Mouse (Mus musculus): ENCODE measurements at regions not wholly inside any gene's neighbourhood (a gene's known extent, or its start where the extent isn't known, plus 50 kb on each side); places are given as distances from the start of the nearest gene placed in this dataset.

DNA sequence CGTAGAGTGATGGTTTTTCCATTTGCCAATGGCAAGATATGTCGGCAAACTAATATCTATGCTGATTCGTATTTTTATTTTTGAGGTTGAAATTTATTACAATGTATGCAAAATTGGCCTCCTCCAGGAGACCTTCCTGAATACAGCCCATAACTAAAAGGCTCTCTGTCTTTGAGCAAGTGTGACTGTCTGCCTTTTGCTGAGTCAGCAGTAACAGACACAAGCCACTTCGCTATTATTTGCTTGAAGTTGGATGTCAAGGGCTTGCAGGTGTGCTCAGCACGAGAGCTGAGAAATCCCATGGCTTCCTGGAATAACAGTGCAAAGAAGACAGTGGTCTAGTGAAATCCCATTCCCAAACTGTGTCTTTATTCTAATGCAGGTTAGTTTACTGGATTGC lies 56.9 kb downstream of the Dmrt2 start:
- no peak for DNase-seq
- intact Hi-C loops (cut with DNase I): no loop called here

DNA sequence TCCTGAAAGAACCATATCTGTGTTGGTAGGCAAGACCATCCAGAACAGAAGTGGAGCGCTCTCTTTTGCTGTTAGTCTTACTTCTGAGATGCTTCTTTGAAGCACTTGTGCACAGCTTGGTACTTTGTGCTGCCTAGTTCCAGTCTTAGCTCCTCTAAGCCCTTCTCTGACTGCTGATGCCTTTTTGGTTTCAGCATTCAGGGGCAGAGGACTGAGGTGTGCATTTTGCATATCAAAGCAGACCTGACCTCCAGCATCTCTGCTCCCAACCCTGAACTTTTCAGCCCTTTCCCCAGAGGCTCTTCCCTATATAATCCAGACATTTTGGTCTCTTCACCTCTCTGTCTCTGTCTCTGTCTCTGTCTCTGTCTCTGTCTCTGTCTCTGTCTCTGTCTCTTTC lies 57.4 kb downstream of the Dmrt2 start:
- DNase-seq: no peak

DNA sequence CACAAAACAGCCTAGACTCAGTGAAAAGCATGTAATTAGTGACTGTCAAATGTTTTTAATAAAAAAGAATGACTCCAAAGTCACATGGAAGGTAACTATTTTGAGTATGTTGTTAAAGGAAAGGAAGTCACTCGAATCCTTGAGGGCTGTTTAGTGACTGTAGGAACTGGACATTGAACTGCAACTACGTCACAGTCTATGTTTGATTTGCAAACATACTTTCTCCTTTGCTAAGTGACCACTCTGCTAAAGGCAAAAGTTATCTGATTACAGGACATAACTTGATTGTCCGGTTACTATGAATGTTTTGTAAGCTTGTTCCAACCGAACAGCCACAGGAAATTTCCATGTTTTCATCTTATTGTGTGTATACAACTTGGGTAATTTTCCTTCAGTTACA lies 106.2 kb downstream of the Dmrt2 start:
- intact Hi-C loops (cut with DNase I): no loop called here
- DNase-seq: no peak

More for the DNA sequence above, 57.4 kb downstream of the Dmrt2 start:
- intact Hi-C loops (cut with DNase I): no loop called here

DNA sequence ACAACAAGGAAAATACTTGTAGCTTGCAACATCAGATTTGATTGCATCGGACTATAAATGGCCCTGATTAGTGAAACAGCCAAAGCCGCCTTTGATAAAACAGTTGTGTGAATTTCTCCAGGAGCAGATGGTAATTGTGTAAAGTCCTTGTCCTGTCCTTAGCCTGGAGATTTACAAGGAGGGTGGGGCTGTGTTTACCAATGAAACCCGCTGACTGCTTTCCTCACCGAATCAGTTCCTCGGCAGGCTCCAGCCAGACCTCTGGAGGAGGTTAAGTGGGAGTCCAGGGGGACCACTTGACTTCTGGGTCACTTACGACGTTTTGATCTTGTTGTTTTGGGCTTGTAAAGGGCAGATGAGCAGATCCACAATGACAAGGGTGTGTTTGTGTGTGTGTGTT lies 107.1 kb downstream of the Dmrt2 start:
- intact Hi-C loops (cut with DNase I): no loop called here
- no peak for DNase-seq

DNA sequence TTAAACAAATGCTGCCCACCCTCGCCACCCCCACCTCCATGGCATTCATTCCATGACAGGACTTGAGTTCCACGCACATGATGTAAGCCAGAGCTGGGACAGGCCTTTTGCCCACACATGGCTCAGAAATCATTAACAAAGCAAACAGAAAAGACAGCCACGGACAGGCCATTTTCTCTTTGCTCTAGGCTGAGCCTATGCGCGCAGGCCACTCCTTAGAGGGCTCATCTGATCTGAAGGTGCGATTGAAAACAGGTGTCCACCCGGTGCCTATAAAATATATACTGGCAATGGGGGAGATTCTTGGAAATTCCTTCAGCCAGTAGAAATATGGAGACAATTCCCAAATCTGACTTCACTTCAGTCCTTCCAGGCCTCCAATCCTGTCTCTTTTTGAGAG lies 109.1 kb downstream of the Dmrt2 start:
- no peak for DNase-seq
- intact Hi-C loops (cut with DNase I): no loop called here

DNA sequence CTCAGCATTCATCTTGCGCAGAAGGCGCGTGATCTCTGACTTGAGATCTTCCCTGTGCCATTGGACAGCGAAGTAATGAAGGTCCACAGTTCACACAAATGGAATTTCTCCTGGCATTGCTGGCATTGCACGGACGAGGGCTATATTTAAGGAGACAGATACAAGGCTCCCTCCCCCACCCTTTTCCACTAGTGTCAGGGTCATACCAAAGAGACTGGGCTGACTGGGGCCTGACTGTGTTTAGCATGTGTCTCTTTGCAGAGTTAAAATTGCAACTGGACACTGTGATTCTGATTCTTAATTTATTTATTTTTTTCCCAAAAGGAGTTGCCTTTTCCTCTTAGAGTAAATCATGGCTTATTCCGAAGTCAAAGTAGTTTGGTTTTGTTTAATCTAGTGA lies 130.5 kb downstream of the Dmrt2 start:
- peak; percentile 12 to 14 for DNase-seq
- intact Hi-C loops (cut with DNase I): no loop called here

DNA sequence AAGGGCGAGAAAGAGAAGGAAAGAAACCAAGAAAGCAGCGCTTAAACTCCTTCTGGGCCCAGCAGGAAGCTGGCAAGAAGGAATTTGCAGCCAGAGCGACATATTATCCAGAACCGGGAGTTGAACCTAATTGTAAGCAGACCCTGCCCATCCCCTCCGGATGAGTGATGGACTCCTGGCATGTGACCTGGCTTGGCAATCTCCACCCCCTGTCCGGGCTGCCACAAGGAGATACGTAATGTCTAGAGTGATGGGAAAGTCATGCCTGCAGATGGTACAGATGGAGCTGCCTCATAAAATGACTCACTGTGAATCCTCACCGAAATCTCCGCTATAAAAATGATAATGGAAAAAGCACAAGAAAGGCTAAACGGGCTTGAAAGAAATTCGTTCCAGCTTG lies 133.1 kb downstream of the Dmrt2 start:
- DNase-seq: no peak
- intact Hi-C loops (cut with DNase I): no loop called here

DNA sequence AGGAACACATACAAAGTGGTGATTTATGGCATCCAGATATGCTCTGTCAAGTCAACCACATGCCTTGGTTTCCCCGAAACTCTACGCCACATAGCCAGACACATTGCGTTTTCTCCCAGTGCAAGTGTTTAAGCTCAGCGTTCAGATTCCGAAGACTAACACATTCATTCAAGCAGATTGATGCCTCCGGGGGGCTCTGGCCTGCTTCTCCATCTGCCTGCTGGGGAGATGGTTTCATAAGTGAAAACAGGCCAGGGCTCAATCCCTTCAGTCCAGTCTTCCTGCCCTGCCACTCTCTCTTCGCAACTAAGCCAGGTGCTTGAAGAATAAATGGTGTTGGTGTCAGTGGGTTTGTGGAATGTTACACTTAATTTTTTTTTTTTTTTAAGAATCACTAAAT lies 141.4 kb downstream of the Dmrt2 start:
- DNase-seq: no peak
- intact Hi-C loops (cut with DNase I): no loop called here

DNA sequence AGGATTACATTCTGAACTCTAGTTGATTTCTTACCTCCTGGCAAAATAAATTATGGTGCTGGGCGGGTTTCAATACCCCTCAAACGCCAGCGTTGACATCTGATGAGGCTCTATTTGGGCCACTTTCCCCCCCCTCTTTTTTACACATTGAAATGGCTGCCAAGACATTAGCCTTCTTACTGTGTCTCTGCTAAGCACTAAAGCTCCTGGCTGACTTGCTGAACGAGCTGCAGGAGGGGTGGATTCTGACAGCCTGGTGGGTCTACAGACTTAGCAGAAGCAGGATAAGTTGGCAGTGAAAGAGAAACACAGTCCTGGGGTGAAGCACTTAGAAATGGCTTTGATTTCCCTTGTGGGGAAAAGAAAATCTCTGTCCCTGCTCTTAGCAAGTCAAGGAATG lies 172.9 kb downstream of the Dmrt2 start:
- DNase-seq: no peak
- intact Hi-C loops (cut with DNase I): no loop called here

DNA sequence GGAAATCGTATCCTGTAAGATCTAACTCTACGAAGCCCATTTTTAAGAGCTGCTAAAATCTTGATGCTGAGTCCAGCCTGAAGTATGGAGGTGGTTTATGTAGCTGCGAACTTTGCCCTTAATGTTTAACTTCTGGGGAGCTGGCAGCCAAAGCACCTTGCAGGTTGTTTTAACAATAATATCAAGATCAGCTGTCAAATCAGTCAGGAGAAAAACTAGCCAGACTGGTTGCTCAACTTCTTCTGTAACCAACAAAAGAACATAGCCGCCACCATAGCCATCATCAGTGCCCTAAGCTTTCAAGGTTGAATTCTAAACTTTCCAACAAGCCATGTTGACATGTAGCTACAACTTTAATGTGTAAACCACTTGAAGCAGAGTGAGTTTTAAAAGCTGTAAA lies 184.1 kb downstream of the Dmrt2 start:
- DNase-seq: no peak
- intact Hi-C loops (cut with DNase I): no loop called here

DNA sequence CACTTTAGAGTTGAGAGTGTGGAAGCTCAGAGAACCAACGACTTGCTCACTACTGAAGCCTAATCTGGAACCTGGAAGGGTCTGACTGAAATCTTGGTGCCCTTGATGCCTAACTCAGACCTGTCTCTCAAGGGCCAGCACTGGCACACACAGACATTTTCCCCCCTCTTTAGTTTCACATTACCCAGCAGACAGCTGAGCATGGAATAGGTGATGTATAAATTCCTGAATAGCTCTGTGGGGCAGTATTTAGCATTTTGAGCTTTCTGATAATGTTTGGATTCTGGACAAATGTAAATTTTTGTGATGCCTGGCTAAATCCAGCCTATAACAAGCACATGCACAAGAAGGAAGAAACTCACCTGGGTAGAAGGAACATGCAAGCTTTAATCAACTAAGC lies 191.1 kb downstream of the Dmrt2 start:
- DNase-seq: no peak
- intact Hi-C loops (cut with DNase I): no loop called here

DNA sequence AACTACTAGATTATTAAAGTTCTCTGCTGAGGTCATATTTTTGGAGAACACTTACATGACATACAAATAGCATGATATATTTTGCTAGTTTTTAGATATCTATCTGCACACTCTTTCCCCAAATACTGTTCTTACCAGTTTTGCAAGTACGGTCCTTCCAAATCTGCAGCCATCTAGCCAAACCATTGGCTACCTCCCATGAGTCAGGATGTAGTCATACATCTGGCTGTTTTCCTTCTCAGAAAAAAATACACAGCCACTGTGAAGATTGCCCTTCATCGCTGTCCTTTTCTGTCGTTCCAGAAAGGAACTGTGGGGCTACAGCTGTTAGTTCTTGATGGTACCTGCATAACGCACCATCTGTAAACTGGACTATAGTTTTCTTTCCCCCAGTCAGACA lies 234.5 kb downstream of the Dmrt2 start:
- no peak for DNase-seq
- intact Hi-C loops (cut with DNase I): no loop called here

DNA sequence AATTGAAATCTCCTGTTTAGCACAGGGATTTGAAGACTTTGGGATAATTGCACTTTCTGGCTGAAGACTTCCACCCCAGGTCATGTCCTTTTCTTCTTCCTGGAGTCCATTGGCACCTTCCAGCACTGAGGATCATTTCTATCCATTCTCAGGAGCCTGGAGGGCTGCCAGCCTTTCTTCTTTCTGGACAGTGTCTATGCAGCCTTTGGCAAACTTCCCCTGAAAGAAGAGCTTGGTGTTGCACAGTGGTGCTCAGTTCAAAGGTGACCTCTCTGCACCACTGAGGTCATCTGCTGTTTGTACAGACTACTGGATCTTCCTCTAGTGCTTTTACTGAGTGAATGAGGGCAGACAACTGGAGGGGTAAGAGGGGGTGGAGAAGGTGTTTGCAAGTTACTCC lies 249.8 kb downstream of the Dmrt2 start:
- no peak for DNase-seq
- intact Hi-C loops (cut with DNase I): no loop called here

DNA sequence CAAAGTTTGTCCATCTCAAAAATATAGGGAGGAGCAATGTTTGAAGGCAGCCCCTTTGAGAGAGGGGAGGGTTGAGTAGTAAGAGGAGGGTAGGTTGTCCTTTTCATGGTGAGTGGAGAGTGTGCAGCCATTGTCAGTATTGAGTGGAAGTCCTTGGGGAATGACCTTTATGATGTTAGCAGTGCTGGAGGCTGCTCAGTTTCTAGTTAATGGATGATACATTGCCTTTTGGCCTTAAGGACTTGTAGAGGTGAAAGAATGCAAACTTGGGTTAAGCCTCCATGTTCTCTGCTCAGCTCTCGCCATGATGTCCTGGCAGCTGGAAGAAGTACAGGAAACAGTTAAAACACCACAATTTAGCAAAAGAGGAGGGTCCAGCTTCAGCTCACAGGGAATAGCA lies 250.6 kb downstream of the Dmrt2 start:
- no peak for DNase-seq
- intact Hi-C loops (cut with DNase I): no loop called here

DNA sequence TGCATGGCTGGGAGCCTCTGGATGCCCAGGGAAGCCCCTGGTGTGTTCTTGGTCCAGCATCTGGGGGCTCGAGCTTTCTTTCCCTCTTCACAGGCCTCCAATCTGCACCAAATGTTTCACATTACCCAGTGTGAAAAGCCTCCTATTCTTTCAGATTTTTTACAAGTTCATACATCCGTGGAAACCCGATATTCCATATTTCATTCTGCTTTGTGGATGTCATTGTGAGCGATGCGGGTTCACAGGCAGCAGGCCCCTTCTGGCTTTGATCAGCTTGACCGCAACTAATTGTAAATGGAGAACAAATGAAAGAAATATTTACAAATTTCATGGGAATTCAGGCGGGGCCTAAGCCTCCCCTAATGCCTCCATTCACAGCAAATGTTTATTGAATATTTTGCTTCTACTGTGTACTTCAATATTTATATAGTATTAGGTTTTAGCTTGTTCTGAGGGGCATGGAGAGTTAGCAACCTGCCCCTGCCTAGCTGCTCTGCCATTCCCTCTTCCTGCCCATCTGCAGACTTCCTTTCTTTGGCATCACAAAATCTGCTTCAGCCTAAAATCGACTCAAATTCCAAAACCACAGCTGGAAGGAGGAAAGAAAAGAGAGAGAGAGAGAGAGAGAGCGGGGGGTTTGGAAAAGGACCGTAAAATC lies 251.6 kb downstream of the Dmrt2 start:
- intact Hi-C loops (cut with DNase I): no loop called here
- no peak for DNase-seq

DNA sequence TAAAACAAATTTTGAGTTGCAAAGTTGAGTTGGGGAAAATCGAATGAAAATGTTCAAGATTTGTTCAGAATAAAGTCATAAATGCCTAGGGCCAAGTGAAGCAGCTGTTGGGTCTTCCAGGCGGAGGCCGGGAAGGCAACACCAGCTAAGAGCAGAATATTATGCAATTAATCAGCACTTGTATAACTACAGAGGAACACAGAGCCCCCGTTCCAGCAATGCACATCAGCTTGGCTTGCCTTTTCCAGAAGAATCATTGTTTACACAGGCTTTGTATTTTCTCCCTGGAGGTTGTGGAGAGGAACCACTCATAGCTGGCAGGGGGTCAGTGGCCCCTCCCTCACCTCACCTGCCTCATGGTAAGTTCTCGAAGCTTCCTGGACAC lies 252.2 kb downstream of the Dmrt2 start:
- DNase-seq: peak in 1 of 2 experiments; percentile 1
- intact Hi-C loops (cut with DNase I): no loop called here

DNA sequence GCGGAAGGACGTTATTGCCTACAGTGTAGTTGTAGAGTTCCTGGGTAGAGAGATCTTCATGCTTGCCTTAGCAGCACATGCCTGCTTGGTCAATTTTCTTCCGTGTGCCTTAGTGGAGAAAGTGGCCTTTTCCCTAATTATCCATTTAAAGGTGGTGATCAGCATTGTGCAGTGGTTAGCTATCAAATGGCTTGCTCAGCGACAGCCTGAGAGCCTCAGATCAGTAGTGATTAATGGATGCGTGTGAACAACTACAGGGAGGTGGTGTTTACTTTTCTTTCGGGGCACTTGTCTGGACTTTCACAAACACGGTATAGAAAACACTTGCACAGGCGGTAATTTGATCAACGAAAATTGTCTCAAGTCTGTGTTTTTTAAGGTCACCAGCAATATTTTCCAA lies 255.0 kb downstream of the Dmrt2 start:
- no peak for DNase-seq
- intact Hi-C loops (cut with DNase I): no loop called here

DNA sequence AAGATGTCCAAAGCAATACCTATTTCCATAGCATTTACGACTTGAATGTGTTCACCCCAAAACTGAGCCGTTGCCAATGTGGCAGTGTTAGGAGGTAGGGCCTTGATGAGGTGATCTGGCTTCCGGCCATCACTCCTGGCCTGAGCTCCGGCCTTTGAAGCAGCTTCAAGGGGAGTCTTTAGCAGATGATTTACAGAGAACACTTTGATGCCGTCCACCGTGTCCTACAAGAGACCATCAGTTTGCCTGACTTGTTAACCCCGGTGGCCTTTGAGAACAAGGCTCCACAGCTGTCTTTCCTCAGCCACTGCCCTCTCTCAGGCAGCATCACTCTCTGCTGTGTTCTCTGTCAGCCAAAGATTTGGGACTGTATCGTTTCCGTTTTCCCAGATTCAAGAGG lies 265.1 kb downstream of the Dmrt2 start:
- no peak for DNase-seq
- intact Hi-C loops (cut with DNase I): no loop called here

DNA sequence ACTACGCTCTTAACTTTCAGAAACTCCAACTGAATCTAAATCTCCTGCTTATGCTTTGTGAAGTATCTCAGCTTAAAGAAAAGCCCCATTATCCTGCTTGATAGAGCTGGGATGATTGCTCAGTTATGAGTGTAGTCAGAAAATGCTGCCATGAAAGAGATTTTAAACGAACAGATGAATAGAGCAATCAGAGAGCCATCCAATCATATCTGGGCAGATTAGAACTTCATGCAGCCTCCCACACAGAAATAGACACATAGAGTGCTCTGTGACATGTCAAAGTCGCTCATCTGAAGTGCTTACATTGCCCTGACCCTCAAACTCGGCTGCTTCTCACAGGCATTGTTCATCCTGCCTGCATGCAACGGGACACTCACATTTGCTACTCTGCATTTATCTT lies 299.0 kb downstream of the Dmrt2 start:
- no peak for DNase-seq
- intact Hi-C loops (cut with DNase I): no loop called here

DNA sequence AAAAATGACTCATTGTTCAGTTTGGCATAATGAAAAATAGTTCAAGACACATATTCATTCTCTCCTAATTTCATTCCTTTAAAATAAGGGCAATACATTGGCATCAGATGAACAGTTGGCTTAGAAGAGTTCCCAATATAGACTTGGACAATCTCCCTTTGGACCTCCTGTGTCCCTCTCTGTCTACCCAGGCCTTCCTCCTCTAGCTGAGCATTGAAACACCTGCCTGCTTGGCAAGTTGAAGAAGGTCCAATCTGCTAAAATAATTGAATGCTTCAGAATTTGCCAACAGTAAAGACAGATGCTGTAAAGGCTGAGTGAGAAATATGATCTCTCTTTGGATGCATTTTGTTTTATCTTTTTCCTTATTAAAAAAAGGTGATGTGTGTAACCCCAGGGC lies 303.0 kb downstream of the Dmrt2 start:
- intact Hi-C loops (cut with DNase I): no loop called here
- no peak for DNase-seq

DNA sequence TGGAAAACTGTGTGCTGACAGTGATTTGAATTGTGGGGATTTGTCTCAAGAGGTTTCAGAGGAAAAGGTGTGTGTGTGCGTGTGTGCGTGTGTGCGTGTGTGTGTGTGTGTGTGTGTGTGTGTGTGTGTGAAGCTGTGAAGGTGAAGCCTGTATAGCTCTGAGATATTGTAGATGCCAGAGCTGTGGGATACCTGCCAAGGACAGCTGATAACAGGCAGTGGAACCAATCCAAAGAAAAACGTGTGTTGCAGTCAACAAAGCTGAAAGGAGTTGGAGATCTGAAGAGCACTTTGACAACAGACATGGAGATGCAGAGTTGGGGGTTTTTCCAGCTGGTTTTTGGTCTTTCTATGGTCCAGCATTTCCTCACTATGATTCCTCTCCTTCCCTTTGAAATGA lies 308.1 kb downstream of the Dmrt2 start:
- DNase-seq: peak; percentile 36 to 40
- intact Hi-C loops (cut with DNase I): no loop called here

DNA sequence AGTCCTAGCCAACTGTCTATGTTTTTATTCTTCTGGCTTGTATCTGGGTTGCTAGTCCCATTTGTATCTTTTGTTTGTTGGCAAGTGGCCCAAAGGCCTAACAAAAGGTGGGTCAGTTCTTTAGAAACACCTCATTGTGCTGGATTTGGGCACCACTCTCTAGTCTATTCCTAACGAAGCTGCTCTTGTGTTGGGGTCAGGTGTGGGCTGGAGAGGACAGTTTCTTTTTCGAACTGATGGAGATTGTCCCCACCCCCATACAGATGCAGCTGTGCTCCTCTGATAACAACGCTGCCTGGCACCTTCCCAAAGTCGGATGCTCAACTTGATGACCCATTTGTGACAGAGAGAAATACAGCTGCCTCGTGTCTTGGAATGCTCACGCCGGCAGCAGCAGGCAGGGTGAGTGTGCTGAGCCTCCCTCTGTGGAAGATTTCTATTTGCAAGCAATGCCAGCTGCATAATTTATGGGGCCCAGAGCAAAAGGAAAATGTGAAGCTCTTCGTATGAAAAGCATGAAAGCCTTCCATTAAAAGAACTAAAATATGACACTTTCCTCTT lies 342.5 kb downstream of the Dmrt2 start:
- peak; percentile 5 to 12 for DNase-seq
- intact Hi-C loops (cut with DNase I): no loop called here

DNA sequence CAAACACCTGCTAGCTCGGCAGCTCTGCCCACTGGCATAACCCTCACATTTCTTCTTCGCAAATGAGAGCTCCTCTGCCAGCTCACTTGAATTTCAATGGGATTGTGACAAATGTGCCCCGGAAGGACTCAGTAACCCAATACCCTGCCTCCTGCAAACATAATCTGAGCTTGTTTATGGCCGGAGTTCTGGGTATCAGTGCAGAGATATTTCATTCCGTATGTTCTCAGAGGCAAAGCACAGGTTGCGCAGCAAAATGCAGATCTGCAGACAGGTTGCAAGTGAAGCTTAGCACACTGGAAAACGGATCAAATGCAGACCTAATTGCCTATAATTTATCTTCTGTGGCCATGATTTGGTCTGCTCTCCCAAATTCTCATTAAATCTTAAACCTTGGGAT lies 348.9 kb downstream of the Dmrt2 start:
- DNase-seq: no peak
- intact Hi-C loops (cut with DNase I): no loop called here

All from heart, postnatal 10 days (tissue).